In the genomic region with DNA sequence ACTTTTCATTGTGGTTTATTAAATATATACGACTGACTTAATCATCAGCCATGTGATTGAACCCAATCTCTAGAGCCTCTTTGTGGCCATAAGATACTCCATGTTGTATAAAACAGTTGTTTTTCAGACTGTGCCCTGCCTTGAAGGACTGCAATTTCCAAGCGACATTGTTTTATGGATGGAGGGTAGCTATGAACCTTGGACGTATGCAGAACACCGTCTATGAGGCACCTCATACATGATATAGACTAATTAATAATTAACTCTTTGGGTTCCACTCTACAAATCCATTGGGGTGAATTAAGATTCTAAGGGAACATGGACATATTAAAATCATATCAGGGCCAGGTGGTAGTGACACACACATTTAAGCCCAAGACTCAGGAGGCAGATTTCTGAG, we compare ENCODE assay signal across 27 mouse cellular contexts. TPM values are rescaled to one million over a fixed set of nuclear protein-coding genes. Genes with fewer than 3 reads are reported as not detected.
"Had no signal": no experiment of that assay in that cellular context is flagged by ENCODE, and none has a peak within 500 bp of the region (broad histone marks: within the 10 kb centered on the region; RNA-seq: fewer than 3 reads in every experiment).

No protein-coding gene starts in this region.

- H3K9me3 ChIP-seq: lung, embryonic 15.5 days; midbrain, embryonic 10.5 days; midbrain, embryonic 12.5 days; neural tube, embryonic 13.5 days; neural tube, embryonic 15.5 days; stomach, embryonic 15.5 days had no signal

- ATAC-seq: liver, postnatal 0 days; lung, postnatal 0 days; midbrain, embryonic 16.5 days had no signal

- H3K9ac ChIP-seq: liver, postnatal 0 days; lung, embryonic 15.5 days; midbrain, embryonic 12.5 days; neural tube, embryonic 13.5 days; neural tube, embryonic 15.5 days; stomach, embryonic 15.5 days had no signal

- H3K27me3 ChIP-seq: lung, embryonic 15.5 days; midbrain, embryonic 12.5 days; neural tube, embryonic 13.5 days; neural tube, embryonic 15.5 days; stomach, embryonic 15.5 days had no signal

- H3K4me3 ChIP-seq: lung, embryonic 15.5 days; midbrain, embryonic 10.5 days; midbrain, embryonic 12.5 days; myocyte; neural tube, embryonic 13.5 days; neural tube, embryonic 15.5 days; stomach, embryonic 15.5 days had no signal

- H3K27ac ChIP-seq: lung, embryonic 15.5 days; midbrain, embryonic 10.5 days; midbrain, embryonic 12.5 days; neural tube, embryonic 13.5 days; neural tube, embryonic 15.5 days; stomach, embryonic 15.5 days; stomach, postnatal 0 days had no signal

- DNase-seq: liver, postnatal 0 days; lung, adult 2 months; lung, postnatal 14 days; lung, postnatal 36 days; midbrain, embryonic 14.5 days; retina, postnatal 1 day; right cerebral cortex, adult 18-20 months; right cerebral cortex, postnatal 25 days; right cerebral cortex, postnatal 4 days; thymus, adult 2 months; thymus, postnatal 25 days; thymus, postnatal 4 days had no signal

- H3K4me1 ChIP-seq: lung, embryonic 15.5 days; midbrain, embryonic 12.5 days; neural tube, embryonic 13.5 days; neural tube, embryonic 15.5 days; stomach, embryonic 15.5 days had no signal

- H3K4me2 ChIP-seq: lung, embryonic 15.5 days; midbrain, embryonic 12.5 days; neural tube, embryonic 13.5 days; neural tube, embryonic 15.5 days; stomach, embryonic 15.5 days had no signal

- H3K36me3 ChIP-seq: lung, embryonic 15.5 days; midbrain, embryonic 10.5 days; midbrain, embryonic 12.5 days; neural tube, embryonic 13.5 days; neural tube, embryonic 15.5 days; stomach, embryonic 15.5 days had no signal

RNA-seq across cellular contexts. Expression of a gene that starts 14.0 kb away (rescaled TPM):
- total RNA-seq: megakaryocyte-erythroid progenitor cell, adult 5-6 weeks had no signal
- polyA plus RNA-seq: liver, postnatal 0 days; myocyte had no signal

RNA-seq across cellular contexts. Expression of a gene that starts 14.6 kb away (rescaled TPM):
- total RNA-seq: megakaryocyte, adult 5-6 weeks; megakaryocyte-erythroid progenitor cell, adult 5-6 weeks had no signal
- polyA plus RNA-seq: liver, postnatal 0 days; lung, adult 2 months; lung, embryonic 15.5 days; lung, postnatal 0 days; midbrain, embryonic 10.5 days; midbrain, embryonic 12.5 days; midbrain, embryonic 14.5 days; midbrain, embryonic 16.5 days; myocyte; neural tube, embryonic 11.5 days; neural tube, embryonic 13.5 days; neural tube, embryonic 15.5 days; spleen, adult 2 months; stomach, postnatal 0 days; urinary bladder, adult 2 months had no signal

RNA-seq across cellular contexts. Expression of a gene that starts 35.9 kb away (rescaled TPM):
- total RNA-seq: megakaryocyte-erythroid progenitor cell, adult 5-6 weeks had no signal
- polyA plus RNA-seq: midbrain, embryonic 12.5 days; midbrain, embryonic 14.5 days; neural tube, embryonic 11.5 days; neural tube, embryonic 13.5 days had no signal
